Comparison of ENCODE assay signal across 16 mouse cellular contexts in the genomic region with DNA sequence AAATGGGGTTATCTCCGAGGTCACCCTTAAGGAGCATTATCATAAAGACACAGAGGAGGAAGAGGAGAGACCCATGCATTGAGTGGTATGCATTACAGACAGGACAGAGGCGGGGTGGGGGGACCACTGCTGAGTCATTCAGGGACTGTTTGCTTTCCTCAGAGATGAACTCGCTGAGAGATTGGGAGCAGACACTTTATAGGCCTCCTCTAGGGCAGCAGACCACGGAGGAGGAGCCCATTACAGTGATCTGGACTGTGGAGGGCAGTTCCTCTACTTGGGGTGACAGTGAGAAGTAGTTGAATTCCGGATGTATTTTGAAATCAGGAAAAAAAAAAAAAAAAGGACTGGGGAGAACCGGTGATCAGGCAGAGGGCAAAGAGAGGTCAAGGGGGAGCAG. TPM values are rescaled to one million over a fixed set of nuclear protein-coding genes. Genes with fewer than 3 reads are reported as not detected.
DNase-seq lines count a peak whose midpoint lies in the region; ATAC-seq and TF ChIP-seq lines count a peak whose summit lies in the region.
"Had no signal": no experiment of that assay in that cellular context is flagged by ENCODE, and none has a peak within 500 bp of the region (broad histone marks: within the 10 kb centered on the region; RNA-seq: fewer than 3 reads in every experiment).

No protein-coding gene starts in this region.

- no peaks in the 10 kb centered on the region for H3K27me3 ChIP-seq in spleen, adult 2 months (ENCODE audit: control insufficient read depth, insufficient read depth, low read length)
- H3K27me3 ChIP-seq in liver, embryonic 11.5 days (replicated peaks; ENCODE audit: control insufficient read depth, insufficient read depth, low read length): no peaks in the 10 kb centered on the region
- no peaks in the 10 kb centered on the region for H3K27me3 ChIP-seq in megakaryocyte, embryonic 14.5 days (replicated peaks)
- H3K27me3 ChIP-seq in hindbrain, embryonic 11.5 days (ENCODE audit: control insufficient read depth, insufficient read depth, low read length): no peaks in the 10 kb centered on the region
- H3K27me3 ChIP-seq: limb, embryonic 13.5 days; Patski had no signal

- TF ChIP-seq CTCF in spleen, adult 2 months (IDR thresholded peaks at IDR 0.05; ENCODE audit: extremely low read depth, insufficient read depth, insufficient read length, insufficient replicate concordance): no peak

- no peak overlapping the region for H3K4me3 ChIP-seq in spleen, adult 2 months (ENCODE audit: extremely low read depth, insufficient read depth, insufficient read length)
- H3K4me3 ChIP-seq in liver, embryonic 11.5 days (ENCODE audit: low read depth, low read length): no peak overlapping the region
- H3K4me3 ChIP-seq in megakaryocyte, embryonic 14.5 days (replicated peaks): peak overlapping the region; percentile 38
- H3K4me3 ChIP-seq in hindbrain, embryonic 11.5 days (ENCODE audit: low read depth, low read length): no peak overlapping the region
- H3K4me3 ChIP-seq: limb, embryonic 13.5 days had no signal

- 0 out of 2 replicates have a peak overlapping the region, but pooled peaks have one; percentile 28 for H3K27ac ChIP-seq in spleen, adult 2 months (ENCODE audit: insufficient read depth, low read length)
- no peak overlapping the region for H3K27ac ChIP-seq in liver, embryonic 11.5 days (ENCODE audit: low read depth, low read length)
- H3K27ac ChIP-seq in hindbrain, embryonic 11.5 days (ENCODE audit: low read depth, low read length): no peak overlapping the region
- H3K27ac ChIP-seq: limb, embryonic 13.5 days had no signal

- H3K9me3 ChIP-seq in liver, embryonic 11.5 days (ENCODE audit: control insufficient read depth, low read length): no peaks in the 10 kb centered on the region
- H3K9me3 ChIP-seq in megakaryocyte, embryonic 14.5 days: no peaks in the 10 kb centered on the region
- no peaks in the 10 kb centered on the region for H3K9me3 ChIP-seq in hindbrain, embryonic 11.5 days (ENCODE audit: control insufficient read depth, low read length)
- H3K9me3 ChIP-seq: limb, embryonic 13.5 days had no signal

- no peak for DNase-seq in spleen, adult 2 months (ENCODE audit: low read depth in 1 of 2, low spot score in 2 of 2)
- DNase-seq in spleen, adult 18-20 months: no peak
- peak; percentile 58 for DNase-seq in R1 (ENCODE audit: low read depth, low spot score)
- peak; percentile 31 for DNase-seq in liver, embryonic 11.5 days (ENCODE audit: low spot score)
- DNase-seq in hindbrain, embryonic 11.5 days (ENCODE audit: low spot score): no peak
- DNase-seq in frontal cortex, adult 2 months (ENCODE audit: extremely low spot score in 1 of 2, low spot score in 1 of 2): no peak
- DNase-seq: adrenal gland, adult 8-10 months; cerebellum, postnatal 14 days; midbrain, embryonic 14.5 days; right cerebral cortex, postnatal 25 days; thymus, postnatal 14 days had no signal

- peaks cover 6% of the 10 kb centered on the region; the same call in 1 of the 2 replicates for H3K36me3 ChIP-seq in spleen, adult 2 months (ENCODE audit: control insufficient read depth, insufficient read depth, low read length)
- peaks cover 10% of the 10 kb centered on the region for H3K36me3 ChIP-seq in liver, embryonic 11.5 days (ENCODE audit: control insufficient read depth, insufficient read depth, low read length)
- peaks cover 72% of the 10 kb centered on the region for H3K36me3 ChIP-seq in megakaryocyte, embryonic 14.5 days (replicated peaks; ENCODE audit: low read length)
- no peaks in the 10 kb centered on the region; the same call in none of the 2 replicates for H3K36me3 ChIP-seq in hindbrain, embryonic 11.5 days (ENCODE audit: control insufficient read depth, insufficient read depth, low read length)

- TF ChIP-seq POLR2A in spleen, adult 2 months (IDR thresholded peaks at IDR 0.05; ENCODE audit: low read depth, low read length): no peak

- no peak overlapping the region for H3K9ac ChIP-seq in liver, embryonic 11.5 days (ENCODE audit: low read depth, low read length)
- no peak overlapping the region for H3K9ac ChIP-seq in hindbrain, embryonic 11.5 days (ENCODE audit: low read depth, low read length)
- H3K9ac ChIP-seq: limb, embryonic 13.5 days had no signal

- WGBS in spleen, adult 2 months: 48% methylated on average over 6 of the region's 6 CpGs
- 32% methylated on average over 6 of the region's 6 CpGs for WGBS in liver, embryonic 11.5 days
- WGBS in hindbrain, embryonic 11.5 days: 67% methylated on average over 6 of the region's 6 CpGs

- ATAC-seq in liver, embryonic 11.5 days (replicated peaks; ENCODE audit: low FRiP score): peak; percentile 64
- ATAC-seq in hindbrain, embryonic 11.5 days (ENCODE audit: low FRiP score): no peak
- ATAC-seq in frontal cortex, adult (ENCODE audit: low TSS enrichment): no peak
- ATAC-seq: CD4-positive, CD25-positive, alpha-beta regulatory T cell, adult 4 months; Patski had no signal

- no peak overlapping the region for H3K4me2 ChIP-seq in liver, embryonic 11.5 days
- H3K4me2 ChIP-seq in hindbrain, embryonic 11.5 days (replicated peaks; ENCODE audit: low read depth, low read length): no peak overlapping the region
- H3K4me2 ChIP-seq: limb, embryonic 13.5 days had no signal

- no peaks in the 10 kb centered on the region for H3K4me1 ChIP-seq in spleen, adult 2 months (ENCODE audit: control insufficient read depth, insufficient read depth, insufficient read length)
- H3K4me1 ChIP-seq in liver, embryonic 11.5 days (replicated peaks; ENCODE audit: control insufficient read depth, insufficient read depth, low read length): peaks cover 13% of the 10 kb centered on the region
- peaks cover 67% of the 10 kb centered on the region for H3K4me1 ChIP-seq in megakaryocyte, embryonic 14.5 days
- H3K4me1 ChIP-seq in hindbrain, embryonic 11.5 days (replicated peaks; ENCODE audit: control insufficient read depth, insufficient read depth, low read length): no peaks in the 10 kb centered on the region
- H3K4me1 ChIP-seq: limb, embryonic 13.5 days had no signal

RNA-seq across cellular contexts. Expression of a gene that starts 1.9 kb away (rescaled TPM):
- polyA plus RNA-seq in spleen, adult 2 months (2012; rRNA removed): 3.1 and 4.5 TPM in 2 replicates
- polyA plus RNA-seq in liver, embryonic 11.5 days (2014; fragmentation: Nextera tagmentation; extraction: Ambion mirVana): 0.82 and 1.6 TPM in 2 replicates
- 1.9 and 3.6 TPM in 2 replicates for polyA plus RNA-seq in megakaryocyte, embryonic 14.5 days (2012; ENCODE audit: insufficient read depth, low replicate concordance)
- 0.46 and 0.71 TPM in 2 replicates for polyA plus RNA-seq in hindbrain, embryonic 11.5 days (2014; fragmentation: Nextera tagmentation; extraction: Ambion mirVana)
- 0.88 and 1.5 TPM in 2 replicates for polyA plus RNA-seq in frontal cortex, adult 2 months (2012; rRNA removed)

RNA-seq across cellular contexts. Expression of a gene that starts 10.9 kb away (rescaled TPM):
- polyA plus RNA-seq in spleen, adult 2 months (2012; rRNA removed): 69.8 and 83.5 TPM in 2 replicates
- 59.8 and 61.4 TPM in 2 replicates for polyA plus RNA-seq in liver, embryonic 11.5 days (2014; fragmentation: Nextera tagmentation; extraction: Ambion mirVana)
- polyA plus RNA-seq in megakaryocyte, embryonic 14.5 days (2012; ENCODE audit: insufficient read depth, low replicate concordance): 135 and 166 TPM in 2 replicates
- 66.0 and 67.1 TPM in 2 replicates for polyA plus RNA-seq in hindbrain, embryonic 11.5 days (2014; fragmentation: Nextera tagmentation; extraction: Ambion mirVana)
- 87.1 and 95.7 TPM in 2 replicates for polyA plus RNA-seq in frontal cortex, adult 2 months (2012; rRNA removed)

RNA-seq across cellular contexts. Expression of a gene that starts 46.9 kb away (rescaled TPM):
- 87.3 and 103 TPM in 2 replicates for polyA plus RNA-seq in spleen, adult 2 months (2012; rRNA removed)
- polyA plus RNA-seq in liver, embryonic 11.5 days (2014; fragmentation: Nextera tagmentation; extraction: Ambion mirVana): 410 and 431 TPM in 2 replicates
- polyA plus RNA-seq in megakaryocyte, embryonic 14.5 days (2012; ENCODE audit: insufficient read depth, low replicate concordance): 70.4 and 414 TPM in 2 replicates
- polyA plus RNA-seq in hindbrain, embryonic 11.5 days (2014; fragmentation: Nextera tagmentation; extraction: Ambion mirVana): 506 and 558 TPM in 2 replicates
- 190 and 223 TPM in 2 replicates for polyA plus RNA-seq in frontal cortex, adult 2 months (2012; rRNA removed)

Comparison
In these comparisons a context has a peak if more than half of its experiments do, and no peak if none do; other contexts are left out.
1. DNase-seq: peak in R1 (single experiment) and liver, embryonic 11.5 days (single experiment); none in spleen, adult 2 months (0 of 2), spleen, adult 18-20 months (0 of 2), hindbrain, embryonic 11.5 days (single experiment) and frontal cortex, adult 2 months (0 of 2).